Comparison of ENCODE assay signal across 8 mouse cellular contexts in the genomic region with DNA sequence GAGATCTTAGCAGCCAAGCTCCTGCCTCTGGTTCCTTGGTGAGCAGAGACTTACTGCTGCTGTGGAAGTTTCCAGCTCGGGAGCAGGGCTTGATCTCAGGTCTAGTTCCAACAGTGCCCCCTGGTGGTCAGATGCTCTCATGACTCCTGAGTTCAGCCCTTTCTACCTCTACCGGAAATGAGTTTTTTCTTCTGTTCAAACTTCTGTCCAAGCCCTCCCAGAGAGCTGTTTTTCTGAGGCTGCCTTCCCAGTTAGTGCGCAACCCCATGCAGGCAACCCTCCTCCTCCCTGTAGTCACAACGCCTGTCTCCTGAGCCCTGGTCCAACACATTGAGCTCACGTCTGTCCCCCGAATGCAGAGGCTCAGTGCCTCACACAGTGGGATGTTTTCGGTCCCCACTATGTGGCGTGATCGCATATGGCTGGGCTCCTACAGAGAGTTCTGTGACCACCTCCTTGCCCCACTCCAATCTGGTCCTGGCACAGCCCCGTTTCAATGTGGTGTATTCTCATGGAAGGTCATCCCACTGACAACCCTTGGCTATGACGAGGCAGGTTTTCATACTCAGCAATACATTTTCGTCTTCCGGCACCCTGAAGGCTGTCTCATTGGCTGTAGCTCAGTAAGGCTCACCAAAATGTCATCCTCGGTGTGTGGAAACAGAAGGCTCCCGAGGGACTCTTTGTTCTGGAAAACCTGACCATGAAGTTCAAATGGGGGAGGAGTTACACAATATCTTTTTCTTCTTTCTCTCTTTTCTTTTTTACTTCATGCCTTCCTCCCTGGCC. TPM values are rescaled to one million over a fixed set of nuclear protein-coding genes. Genes with fewer than 3 reads are reported as not detected.
DNase-seq lines count a peak whose midpoint lies in the region; ATAC-seq lines count a peak whose summit lies in the region.

No protein-coding gene starts in this region.

- H3K9ac ChIP-seq in heart, embryonic 12.5 days: no peak overlapping the region
- H3K9ac ChIP-seq in liver, embryonic 12.5 days: no peak overlapping the region
- no peak overlapping the region for H3K9ac ChIP-seq in neural tube, embryonic 13.5 days

- H3K4me1 ChIP-seq in embryonic facial prominence, embryonic 10.5 days: peaks cover 31% of the 10 kb centered on the region
- peaks cover 29% of the 10 kb centered on the region for H3K4me1 ChIP-seq in heart, embryonic 12.5 days (replicated peaks)
- peaks cover 15% of the 10 kb centered on the region for H3K4me1 ChIP-seq in liver, embryonic 12.5 days
- peaks cover 18% of the 10 kb centered on the region; the same call in 1 of the 2 replicates for H3K4me1 ChIP-seq in neural tube, embryonic 13.5 days (replicated peaks)

- no peaks in the 10 kb centered on the region for H3K9me3 ChIP-seq in embryonic facial prominence, embryonic 10.5 days
- H3K9me3 ChIP-seq in heart, embryonic 12.5 days (replicated peaks): no peaks in the 10 kb centered on the region
- no peaks in the 10 kb centered on the region for H3K9me3 ChIP-seq in liver, embryonic 12.5 days (replicated peaks)
- no peaks in the 10 kb centered on the region for H3K9me3 ChIP-seq in neural tube, embryonic 13.5 days

- no peaks in the 10 kb centered on the region for H3K36me3 ChIP-seq in embryonic facial prominence, embryonic 10.5 days (replicated peaks)
- H3K36me3 ChIP-seq in heart, embryonic 12.5 days: no peaks in the 10 kb centered on the region
- H3K36me3 ChIP-seq in liver, embryonic 12.5 days: no peaks in the 10 kb centered on the region
- no peaks in the 10 kb centered on the region for H3K36me3 ChIP-seq in neural tube, embryonic 13.5 days

- peak; percentile 87 to 88 for DNase-seq in B cell, adult 2 months
- peak; percentile 97 for DNase-seq in adrenal gland, postnatal 14 days
- DNase-seq in embryonic facial prominence, embryonic 10.5 days (ENCODE audit: low spot score): peak; percentile 90
- DNase-seq in kidney, postnatal 10 days: peak; percentile 95
- DNase-seq in testis, postnatal 10 days (ENCODE audit: low spot score): peak; percentile 97

- 61% methylated on average over 15 of the region's 15 CpGs for WGBS in embryonic facial prominence, embryonic 10.5 days
- WGBS in heart, embryonic 12.5 days: 52% methylated on average over 15 of the region's 15 CpGs
- WGBS in liver, embryonic 12.5 days (ENCODE audit: insufficient replicate concordance): 54% methylated on average over 15 of the region's 15 CpGs
- 58% methylated on average over 15 of the region's 15 CpGs for WGBS in neural tube, embryonic 13.5 days

- no peak for ATAC-seq in heart, embryonic 12.5 days (ENCODE audit: insufficient number of reproducible peaks, low FRiP score)
- no peak for ATAC-seq in liver, embryonic 12.5 days
- peak; percentile 40; the same call in 1 of the 2 replicates for ATAC-seq in neural tube, embryonic 13.5 days (ENCODE audit: low read depth)

- peak overlapping the region; percentile 37; the same call in 1 of the 2 replicates for H3K4me2 ChIP-seq in heart, embryonic 12.5 days
- H3K4me2 ChIP-seq in liver, embryonic 12.5 days: no peak overlapping the region
- H3K4me2 ChIP-seq in neural tube, embryonic 13.5 days: no peak overlapping the region

- H3K4me3 ChIP-seq in embryonic facial prominence, embryonic 10.5 days: 0 out of 2 replicates have a peak overlapping the region, but pooled peaks have one; percentile 22
- no peak overlapping the region for H3K4me3 ChIP-seq in heart, embryonic 12.5 days
- no peak overlapping the region for H3K4me3 ChIP-seq in liver, embryonic 12.5 days
- no peak overlapping the region for H3K4me3 ChIP-seq in neural tube, embryonic 13.5 days

- H3K27me3 ChIP-seq in embryonic facial prominence, embryonic 10.5 days (replicated peaks; ENCODE audit: low read depth, poor library complexity, severe bottlenecking): no peaks in the 10 kb centered on the region
- H3K27me3 ChIP-seq in heart, embryonic 12.5 days (replicated peaks): no peaks in the 10 kb centered on the region
- no peaks in the 10 kb centered on the region for H3K27me3 ChIP-seq in liver, embryonic 12.5 days (replicated peaks)
- H3K27me3 ChIP-seq in neural tube, embryonic 13.5 days: no peaks in the 10 kb centered on the region

- peak overlapping the region; percentile 83 for H3K27ac ChIP-seq in embryonic facial prominence, embryonic 10.5 days (replicated peaks)
- peak overlapping the region; percentile 60; the same call in 1 of the 2 replicates for H3K27ac ChIP-seq in heart, embryonic 12.5 days (ENCODE audit: poor library complexity, severe bottlenecking)
- peak overlapping the region; percentile 67 for H3K27ac ChIP-seq in liver, embryonic 12.5 days
- H3K27ac ChIP-seq in neural tube, embryonic 13.5 days (replicated peaks): no peak overlapping the region

RNA-seq across cellular contexts. Expression of a gene that starts 2.2 kb away (rescaled TPM):
- 0.26 TPM in 1 of 2 replicates, not detected in the other for total RNA-seq in adrenal gland, postnatal 14 days (2021)
- not detected in 2 replicates for polyA plus RNA-seq in embryonic facial prominence, embryonic 10.5 days (2016; fragmentation: Nextera tagmentation; extraction: Ambion mirVana)
- polyA plus RNA-seq in heart, embryonic 12.5 days (2016; fragmentation: Nextera tagmentation; extraction: Ambion mirVana): 0.08 and 0.34 TPM in 2 replicates
- 0.05 TPM in 1 of 2 replicates, not detected in the other for polyA plus RNA-seq in liver, embryonic 12.5 days (2016; fragmentation: Nextera tagmentation; extraction: Ambion mirVana)
- 0.63 TPM in 1 of 2 replicates, not detected in the other for polyA plus RNA-seq in neural tube, embryonic 13.5 days (2015; fragmentation: Nextera tagmentation; extraction: Ambion mirVana)

RNA-seq across cellular contexts. Expression of a gene that starts 4.2 kb away (rescaled TPM):
- total RNA-seq in adrenal gland, postnatal 14 days (2021): 14.3 and 172 TPM in 2 replicates
- polyA plus RNA-seq in embryonic facial prominence, embryonic 10.5 days (2016; fragmentation: Nextera tagmentation; extraction: Ambion mirVana): 0.15 TPM in 1 of 2 replicates, not detected in the other
- polyA plus RNA-seq in heart, embryonic 12.5 days (2016; fragmentation: Nextera tagmentation; extraction: Ambion mirVana): 0.43 and 0.71 TPM in 2 replicates
- 23.3 and 25.9 TPM in 2 replicates for polyA plus RNA-seq in liver, embryonic 12.5 days (2016; fragmentation: Nextera tagmentation; extraction: Ambion mirVana)
- 0.56 and 0.98 TPM in 2 replicates for polyA plus RNA-seq in neural tube, embryonic 13.5 days (2015; fragmentation: Nextera tagmentation; extraction: Ambion mirVana)

RNA-seq across cellular contexts. Expression of a gene that starts 53.2 kb away (rescaled TPM):
- total RNA-seq in adrenal gland, postnatal 14 days (2021): 40.4 and 40.9 TPM in 2 replicates
- polyA plus RNA-seq in embryonic facial prominence, embryonic 10.5 days (2016; fragmentation: Nextera tagmentation; extraction: Ambion mirVana): 41.8 and 41.9 TPM in 2 replicates
- 27.0 and 30.1 TPM in 2 replicates for polyA plus RNA-seq in heart, embryonic 12.5 days (2016; fragmentation: Nextera tagmentation; extraction: Ambion mirVana)
- polyA plus RNA-seq in liver, embryonic 12.5 days (2016; fragmentation: Nextera tagmentation; extraction: Ambion mirVana): 23.8 and 25.2 TPM in 2 replicates
- 33.0 and 33.1 TPM in 2 replicates for polyA plus RNA-seq in neural tube, embryonic 13.5 days (2015; fragmentation: Nextera tagmentation; extraction: Ambion mirVana)

Comparison
In these comparisons a context has a peak if more than half of its experiments do, and no peak if none do; other contexts are left out.
1. RNA of a gene that starts 4.2 kb away (polyA plus RNA-seq): 23.3 to 25.9 TPM in liver, embryonic 12.5 days; 0.56 to 0.98 TPM in neural tube, embryonic 13.5 days, 0.43 to 0.71 TPM in heart, embryonic 12.5 days and 0.15 TPM in embryonic facial prominence, embryonic 10.5 days; every median in the first group is over 10 times any median in the second.
2. Peak in every context shown above with its lines, with median percentiles within 50 percentile points of each other: DNase-seq.